Mouse (Mus musculus): ENCODE results near the gene Hck. TPM values are rescaled to one million over a fixed set of nuclear protein-coding genes. Genes with fewer than 3 reads are reported as not detected.

The Hck gene
- polyA plus RNA-seq, 1 experiment from 2014 or later = 1.3 TPM

DNA sequence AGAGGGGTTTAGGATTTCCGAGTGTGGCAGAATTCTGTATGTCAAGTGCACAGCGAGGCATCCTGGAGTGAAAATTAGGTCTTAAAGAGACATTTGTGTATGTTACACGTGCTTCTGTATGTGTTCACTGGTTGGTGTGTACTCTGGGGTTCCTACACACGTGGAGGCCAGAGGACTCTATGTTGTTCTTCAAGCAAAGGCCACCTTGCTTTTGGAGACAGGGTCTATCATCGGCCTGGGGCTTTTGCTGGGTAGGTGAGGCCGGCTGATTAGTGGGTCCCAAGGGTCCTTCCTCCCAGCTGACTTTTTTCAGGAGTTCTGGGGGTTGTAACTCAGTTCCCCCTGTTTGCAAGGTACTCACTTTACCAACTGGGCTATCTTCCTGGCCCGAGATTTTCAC lies 1.3 kb downstream of the Hck start:
- Histone ChIP-seq H3K36me3 (no peaks in the 10 kb centered on the region), H3K4me1 (replicated peaks) (peaks cover 13% of the 10 kb centered on the region), H3K4me2 (replicated peaks) (no peak overlapping the region), H3K27me3 (peaks cover 52% of the 10 kb centered on the region), H3K4me3 (replicated peaks) (no peak overlapping the region), H3K9me3 (no peaks in the 10 kb centered on the region), H3K9ac (replicated peaks) (no peak overlapping the region), H3K27ac (no peak overlapping the region)
- ATAC-seq = no peak
- WGBS = 79% methylated on average over 7 of the region's 7 CpGs

DNA sequence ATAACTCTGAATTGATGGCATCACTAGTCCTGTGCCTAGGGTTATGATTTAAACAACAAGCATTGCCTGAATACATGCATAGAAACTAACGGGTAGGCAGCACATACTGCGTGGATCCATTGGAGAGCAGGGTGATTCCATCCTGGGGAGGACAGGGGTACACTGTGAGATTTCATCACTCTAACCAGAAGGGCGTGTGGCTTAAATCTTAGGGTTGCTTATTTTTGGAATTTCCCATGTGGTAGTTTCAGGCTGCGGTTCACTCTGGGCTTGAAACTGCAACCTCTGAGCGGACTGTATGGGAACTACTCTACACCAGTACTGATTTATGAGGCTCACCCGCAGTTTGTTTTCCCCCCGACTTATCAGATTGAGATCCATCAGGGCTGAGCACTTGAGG lies 3.0 kb downstream of the Hck start:
- no peak overlapping the region for H3K27ac ChIP-seq
- no peaks in the 10 kb centered on the region for H3K9me3 ChIP-seq
- no peak overlapping the region for H3K4me3 ChIP-seq (replicated peaks)
- no peak overlapping the region for H3K4me2 ChIP-seq (replicated peaks)
- ATAC-seq = no peak
- peaks cover 13% of the 10 kb centered on the region for H3K4me1 ChIP-seq (replicated peaks)
- H3K27me3 ChIP-seq = peaks cover 48% of the 10 kb centered on the region
- H3K36me3 ChIP-seq = no peaks in the 10 kb centered on the region
- 89% methylated on average over 7 of the region's 7 CpGs for WGBS
- no peak overlapping the region for H3K9ac ChIP-seq (replicated peaks)

DNA sequence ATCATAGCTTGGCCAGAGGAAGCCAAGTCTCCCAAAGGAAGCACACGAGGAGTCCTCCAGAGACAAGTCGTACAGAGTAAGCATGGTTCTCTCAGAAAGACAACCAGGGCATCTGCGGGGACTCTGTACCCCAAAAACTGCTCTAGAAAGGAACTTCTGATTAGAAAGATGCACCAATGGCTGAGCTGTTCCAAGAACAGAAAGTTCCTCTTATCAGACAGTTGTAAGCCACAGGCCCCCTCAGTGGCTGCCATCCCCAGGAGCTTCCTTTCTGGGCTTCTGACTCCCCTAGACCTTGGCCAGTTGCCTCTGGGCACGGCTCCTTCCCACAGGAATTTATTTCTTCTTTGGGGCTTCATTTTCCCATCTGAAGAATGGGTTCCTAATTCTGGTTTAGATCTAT lies 7.4 kb downstream of the Hck start:
- WGBS = 83% methylated on average over 4 of the region's 4 CpGs
- H3K9ac ChIP-seq (replicated peaks) = no peak overlapping the region
- no peak overlapping the region for H3K4me3 ChIP-seq (replicated peaks)
- peaks cover 6% of the 10 kb centered on the region for H3K27me3 ChIP-seq
- no peak overlapping the region for H3K27ac ChIP-seq
- H3K9me3 ChIP-seq = no peaks in the 10 kb centered on the region
- no peak for ATAC-seq
- no peaks in the 10 kb centered on the region for H3K36me3 ChIP-seq
- no peak overlapping the region for H3K4me2 ChIP-seq (replicated peaks)
- H3K4me1 ChIP-seq (replicated peaks) = no peaks in the 10 kb centered on the region

DNA sequence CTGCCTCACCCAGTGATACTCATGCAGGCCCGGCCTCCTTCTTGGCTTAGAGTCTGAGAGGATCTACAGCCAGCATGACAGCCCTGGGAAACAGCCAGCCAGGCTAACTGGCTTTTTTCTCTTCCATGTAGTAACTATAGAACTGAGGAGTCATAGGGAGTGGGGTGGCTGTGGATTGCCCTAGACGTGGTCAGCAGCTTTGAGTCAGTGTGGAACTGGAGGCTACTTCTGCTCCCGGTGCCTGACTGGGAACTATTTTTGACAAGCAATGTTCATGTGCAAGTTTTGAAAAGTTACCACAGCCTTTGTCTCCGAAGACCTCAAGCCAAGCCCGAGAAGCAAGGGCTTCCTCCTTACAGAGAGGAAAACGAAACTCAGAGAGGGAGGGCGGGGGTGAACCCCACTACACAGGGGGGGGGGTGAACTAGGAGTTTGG lies 8.8 kb downstream of the Hck start:
- no peak overlapping the region for H3K4me2 ChIP-seq (replicated peaks)
- H3K9ac ChIP-seq (replicated peaks) = no peak overlapping the region
- no peak for ATAC-seq
- no peak overlapping the region for H3K4me3 ChIP-seq (replicated peaks)
- H3K4me1 ChIP-seq (replicated peaks) = no peaks in the 10 kb centered on the region
- no peaks in the 10 kb centered on the region for H3K9me3 ChIP-seq
- 81% methylated on average over 7 of the region's 7 CpGs for WGBS
- H3K27ac ChIP-seq = no peak overlapping the region
- H3K36me3 ChIP-seq = no peaks in the 10 kb centered on the region
- H3K27me3 ChIP-seq = no peaks in the 10 kb centered on the region

DNA sequence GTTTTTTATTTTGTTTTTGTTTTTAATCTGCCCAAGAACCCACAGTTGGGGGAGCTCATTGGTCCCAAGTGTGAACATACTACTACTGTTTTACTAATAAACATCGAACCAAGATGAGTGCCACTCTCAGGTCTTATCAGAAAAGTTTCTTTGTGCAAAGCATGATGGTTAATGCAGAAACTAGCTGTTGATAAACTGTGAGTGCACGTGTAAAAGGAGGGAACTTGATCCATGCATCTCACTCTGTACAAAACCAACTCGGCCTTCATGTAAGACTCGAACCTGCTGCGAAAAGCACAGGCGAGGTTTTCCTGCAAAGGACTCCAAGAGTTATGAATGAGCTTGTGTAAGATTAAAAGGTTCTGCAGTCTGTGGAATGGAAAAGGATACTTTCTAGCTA lies 11.2 kb downstream of the Hck start:
- H3K27me3 ChIP-seq = no peaks in the 10 kb centered on the region
- H3K27ac ChIP-seq = no peak overlapping the region
- 89% methylated on average over 6 of the region's 6 CpGs for WGBS
- ATAC-seq = no peak
- H3K4me2 ChIP-seq (replicated peaks) = no peak overlapping the region
- H3K36me3 ChIP-seq = no peaks in the 10 kb centered on the region
- H3K4me3 ChIP-seq (replicated peaks) = no peak overlapping the region
- no peaks in the 10 kb centered on the region for H3K4me1 ChIP-seq (replicated peaks)
- no peak overlapping the region for H3K9ac ChIP-seq (replicated peaks)
- H3K9me3 ChIP-seq = no peaks in the 10 kb centered on the region

DNA sequence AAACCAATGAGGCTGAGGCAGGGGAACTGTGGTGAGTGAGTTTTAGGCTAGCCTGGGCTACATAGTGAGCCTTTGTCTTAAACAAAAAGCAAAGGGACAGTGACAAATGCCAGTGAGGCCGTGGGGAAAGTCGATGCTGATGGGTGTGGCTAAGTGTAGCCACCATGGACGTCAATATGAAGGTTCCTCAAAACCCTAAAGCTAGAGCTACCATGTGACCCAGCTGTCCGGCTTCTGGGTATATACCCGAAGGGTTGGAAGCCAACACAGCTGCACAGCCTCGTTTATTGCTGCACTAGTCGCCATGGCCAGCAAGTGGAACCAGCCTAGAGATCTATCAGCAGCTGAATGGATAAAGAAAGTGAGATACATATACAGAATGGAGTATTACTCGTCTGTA lies 11.9 kb downstream of the Hck start:
- no peak overlapping the region for H3K27ac ChIP-seq
- no peak for ATAC-seq
- H3K9me3 ChIP-seq = no peaks in the 10 kb centered on the region
- no peaks in the 10 kb centered on the region for H3K4me1 ChIP-seq (replicated peaks)
- no peaks in the 10 kb centered on the region for H3K27me3 ChIP-seq
- no peak overlapping the region for H3K4me2 ChIP-seq (replicated peaks)
- H3K4me3 ChIP-seq (replicated peaks) = no peak overlapping the region
- WGBS = 71% methylated on average over 8 of the region's 8 CpGs
- no peaks in the 10 kb centered on the region for H3K36me3 ChIP-seq
- H3K9ac ChIP-seq (replicated peaks) = no peak overlapping the region

DNA sequence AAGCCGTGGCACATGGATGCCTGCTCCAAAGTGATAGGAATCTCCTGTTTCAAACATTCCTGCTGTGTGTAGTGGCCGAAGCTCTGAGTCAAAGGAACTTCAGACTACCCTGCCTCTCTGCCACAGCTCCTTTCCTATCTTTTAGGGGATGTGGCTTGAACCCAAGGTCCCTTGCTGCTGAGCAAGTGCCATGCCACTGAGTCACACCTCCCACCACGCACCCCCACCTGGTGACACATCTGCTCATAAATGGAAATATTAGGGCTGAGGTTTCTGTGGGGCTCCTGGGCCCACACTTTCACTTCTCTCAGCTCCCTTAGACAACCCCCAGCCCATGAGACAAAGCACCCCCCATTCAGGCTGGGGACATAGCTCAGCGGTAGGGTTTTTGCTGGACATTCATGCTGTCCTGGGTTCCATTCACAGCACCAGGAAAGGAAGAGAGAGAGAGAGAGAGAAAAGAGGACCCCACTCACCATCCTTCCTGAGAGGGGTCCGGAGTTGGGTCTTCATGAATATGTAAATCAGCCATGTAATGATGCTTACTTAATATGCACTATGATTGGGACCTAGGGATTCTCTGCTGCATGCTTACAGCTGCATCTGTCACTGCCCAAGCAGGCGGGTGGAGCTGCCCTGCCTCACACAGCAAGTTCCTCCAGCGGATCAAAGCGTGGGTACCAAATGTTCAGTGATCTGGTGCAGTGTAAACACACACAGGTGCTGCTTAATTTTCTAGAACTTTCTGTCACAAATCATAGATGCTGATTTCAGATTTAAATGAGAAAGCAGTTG lies 13.8 kb downstream of the Hck start:
- ATAC-seq = no peak
- H3K4me3 ChIP-seq (replicated peaks) = no peak overlapping the region
- H3K27ac ChIP-seq = no peak overlapping the region
- H3K36me3 ChIP-seq = no peaks in the 10 kb centered on the region
- H3K9me3 ChIP-seq = no peaks in the 10 kb centered on the region
- H3K4me2 ChIP-seq (replicated peaks) = no peak overlapping the region
- no peak overlapping the region for H3K9ac ChIP-seq (replicated peaks)
- WGBS = 72% methylated on average over 8 of the region's 8 CpGs
- no peaks in the 10 kb centered on the region for H3K4me1 ChIP-seq (replicated peaks)
- H3K27me3 ChIP-seq = no peaks in the 10 kb centered on the region

DNA sequence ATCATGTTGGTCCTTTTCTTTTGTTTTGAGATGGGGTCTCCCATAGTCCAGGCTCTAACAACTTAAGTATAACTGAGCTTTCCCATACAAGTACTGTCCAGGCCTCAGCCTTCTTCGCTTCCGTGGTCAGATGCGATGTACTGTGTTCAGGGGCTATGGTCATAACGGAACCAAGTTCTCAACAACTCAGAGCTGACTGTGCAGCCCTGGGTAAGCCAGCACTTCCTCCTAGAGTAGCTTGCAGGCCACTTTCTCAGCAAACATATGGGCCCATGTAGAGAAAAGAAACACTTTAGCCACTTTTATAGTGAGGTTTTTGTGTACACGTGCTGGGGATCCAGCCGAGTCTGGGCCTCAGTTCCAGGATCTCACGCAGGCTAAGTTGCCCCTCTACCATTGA lies 14.4 kb downstream of the Hck start:
- Histone ChIP-seq H3K4me3 (replicated peaks) (no peak overlapping the region), H3K27me3 (no peaks in the 10 kb centered on the region), H3K36me3 (no peaks in the 10 kb centered on the region), H3K4me2 (replicated peaks) (no peak overlapping the region), H3K27ac (no peak overlapping the region), H3K9ac (replicated peaks) (no peak overlapping the region), H3K4me1 (replicated peaks) (no peaks in the 10 kb centered on the region), H3K9me3 (no peaks in the 10 kb centered on the region)
- WGBS = 90% methylated on average over 7 of the region's 7 CpGs
- ATAC-seq = no peak

DNA sequence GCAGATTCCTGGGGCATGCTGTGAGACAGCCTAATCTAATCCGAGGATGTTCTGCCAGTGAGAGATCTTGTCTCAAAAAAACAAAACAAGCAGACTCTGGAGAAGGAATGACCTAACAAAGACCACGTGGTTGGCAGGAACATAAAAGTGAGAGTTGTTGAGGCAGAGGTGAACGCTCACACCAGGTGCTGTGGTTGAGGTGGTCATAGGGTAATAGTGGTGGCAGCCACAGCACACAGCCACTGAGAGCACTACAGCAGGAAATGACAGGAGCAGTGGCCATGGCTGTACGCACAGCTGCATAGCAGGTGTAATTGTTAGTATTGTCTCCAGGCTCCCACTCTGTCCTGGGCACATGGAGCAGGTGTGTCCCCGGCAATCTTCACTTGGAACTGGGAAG lies 17.6 kb downstream of the Hck start:
- H3K4me2 ChIP-seq (replicated peaks) = no peak overlapping the region
- ATAC-seq = no peak
- H3K27ac ChIP-seq = no peak overlapping the region
- no peaks in the 10 kb centered on the region for H3K36me3 ChIP-seq
- no peak overlapping the region for H3K9ac ChIP-seq (replicated peaks)
- H3K9me3 ChIP-seq = no peaks in the 10 kb centered on the region
- 57% methylated on average over 5 of the region's 5 CpGs for WGBS
- H3K27me3 ChIP-seq = no peaks in the 10 kb centered on the region
- H3K4me3 ChIP-seq (replicated peaks) = no peak overlapping the region
- no peaks in the 10 kb centered on the region for H3K4me1 ChIP-seq (replicated peaks)

DNA sequence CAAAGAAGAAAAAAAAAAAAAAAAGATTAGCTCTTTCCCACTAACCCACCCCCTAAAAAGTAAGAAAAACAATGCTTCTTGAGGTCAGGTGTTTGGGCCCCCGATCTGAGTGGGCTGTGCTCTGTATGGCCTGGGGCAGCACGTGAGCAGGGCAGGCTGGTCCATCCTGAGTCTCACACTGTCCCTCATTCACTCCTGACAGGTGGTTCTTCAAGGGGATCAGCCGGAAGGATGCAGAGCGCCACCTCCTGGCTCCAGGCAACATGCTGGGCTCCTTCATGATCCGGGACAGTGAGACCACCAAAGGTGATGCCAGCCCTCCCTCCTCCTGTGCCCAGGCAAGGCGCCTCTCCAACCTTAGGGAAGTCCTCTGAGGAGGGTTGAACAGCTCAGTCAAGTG lies 22.8 kb downstream of the Hck start:
- WGBS = 13% methylated on average over 6 of the region's 6 CpGs
- H3K9ac ChIP-seq (replicated peaks) = no peak overlapping the region
- H3K9me3 ChIP-seq = no peaks in the 10 kb centered on the region
- no peaks in the 10 kb centered on the region for H3K4me1 ChIP-seq (replicated peaks)
- H3K4me2 ChIP-seq (replicated peaks) = no peak overlapping the region
- H3K27ac ChIP-seq = no peak overlapping the region
- no peaks in the 10 kb centered on the region for H3K27me3 ChIP-seq
- no peak for ATAC-seq
- no peak overlapping the region for H3K4me3 ChIP-seq (replicated peaks)
- H3K36me3 ChIP-seq = no peaks in the 10 kb centered on the region

DNA sequence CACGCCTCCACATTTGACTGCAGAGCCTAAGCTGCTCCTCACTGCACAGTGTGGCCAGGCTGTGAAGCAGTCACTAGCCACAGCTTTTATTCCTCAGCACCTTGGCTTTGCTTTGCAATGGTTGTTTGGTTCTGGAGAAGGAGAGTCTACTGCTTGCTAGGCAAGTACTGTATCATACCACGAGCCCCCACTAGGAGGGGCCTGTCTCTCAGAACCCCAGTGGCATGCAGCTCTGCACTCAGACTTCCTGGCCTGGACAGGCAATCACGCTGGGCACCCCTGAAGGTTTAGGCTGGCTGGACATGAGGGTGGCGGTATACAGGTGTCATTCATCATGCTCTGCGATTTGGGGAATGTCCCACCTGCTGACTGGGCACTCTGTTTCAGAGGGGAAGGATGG lies 26.0 kb downstream of the Hck start:
- Histone ChIP-seq H3K27me3 (no peaks in the 10 kb centered on the region), H3K27ac (no peak overlapping the region), H3K4me2 (replicated peaks) (no peak overlapping the region), H3K36me3 (no peaks in the 10 kb centered on the region), H3K9ac (replicated peaks) (no peak overlapping the region; the same call in 1 of the 2 replicates), H3K4me1 (replicated peaks) (no peaks in the 10 kb centered on the region), H3K4me3 (replicated peaks) (no peak overlapping the region), H3K9me3 (no peaks in the 10 kb centered on the region)
- ATAC-seq = no peak
- WGBS = 38% methylated on average over 5 of the region's 5 CpGs

DNA sequence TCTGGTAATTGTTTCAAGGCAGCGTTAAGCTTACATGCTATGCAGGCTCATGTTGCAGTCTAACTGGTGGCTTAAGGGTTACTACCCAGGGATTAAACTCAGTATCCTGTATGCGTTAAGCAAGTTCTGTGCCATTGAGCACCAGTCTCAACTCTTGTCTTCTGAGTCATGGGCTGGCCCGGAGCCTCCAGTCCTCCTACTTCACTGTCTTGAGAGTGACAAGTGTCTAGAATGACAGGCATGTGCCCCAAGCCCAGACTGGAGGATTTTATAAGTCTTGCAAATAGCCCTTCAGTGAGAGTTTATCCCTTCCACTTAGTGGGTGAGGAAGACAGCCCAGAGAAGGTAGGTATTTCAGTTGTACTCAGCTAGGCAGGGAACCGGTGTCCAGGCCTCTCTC lies 27.9 kb downstream of the Hck start:
- 59% methylated on average over 4 of the region's 4 CpGs for WGBS
- H3K27me3 ChIP-seq = no peaks in the 10 kb centered on the region

DNA sequence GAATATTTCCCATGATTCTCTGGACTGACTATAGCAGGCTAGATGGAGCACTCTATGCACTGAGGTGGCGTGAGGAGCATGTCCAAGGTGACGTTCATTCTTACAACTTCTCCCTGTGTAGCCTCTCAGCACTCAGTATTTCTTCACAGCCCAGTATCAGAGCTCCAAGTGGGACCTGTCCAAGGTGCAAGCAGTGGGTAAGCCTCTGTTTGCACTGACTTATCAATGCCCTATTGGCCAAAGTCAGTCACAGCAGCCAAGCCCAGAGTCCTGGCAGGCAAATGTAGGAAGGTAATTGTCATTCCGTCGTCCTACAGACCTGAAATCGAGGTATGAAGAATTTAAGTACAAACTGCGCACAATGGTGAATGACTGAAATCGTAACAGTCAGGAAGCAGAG lies 30.9 kb downstream of the Hck start:
- no peak overlapping the region for H3K4me3 ChIP-seq (replicated peaks)
- no peak overlapping the region for H3K27ac ChIP-seq
- H3K9me3 ChIP-seq = no peaks in the 10 kb centered on the region
- ATAC-seq = no peak
- no peaks in the 10 kb centered on the region for H3K36me3 ChIP-seq
- H3K4me2 ChIP-seq (replicated peaks) = no peak overlapping the region
- WGBS = 83% methylated on average over 7 of the region's 7 CpGs
- no peak overlapping the region for H3K9ac ChIP-seq (replicated peaks)
- no peaks in the 10 kb centered on the region for H3K4me1 ChIP-seq (replicated peaks)
- H3K27me3 ChIP-seq = no peaks in the 10 kb centered on the region

More for the DNA sequence above, 27.9 kb downstream of the Hck start:
- no peak overlapping the region for H3K9ac ChIP-seq (replicated peaks)
- no peaks in the 10 kb centered on the region for H3K36me3 ChIP-seq
- H3K4me2 ChIP-seq (replicated peaks) = no peak overlapping the region
- H3K9me3 ChIP-seq = no peaks in the 10 kb centered on the region
- ATAC-seq = no peak
- no peak overlapping the region for H3K4me3 ChIP-seq (replicated peaks)
- H3K4me1 ChIP-seq (replicated peaks) = no peaks in the 10 kb centered on the region
- H3K27ac ChIP-seq = no peak overlapping the region

Data from midbrain, embryonic 13.5 days (tissue).